Mouse (Mus musculus): ENCODE results near the gene Ltbp4.

Gene Ltbp4

DNA sequence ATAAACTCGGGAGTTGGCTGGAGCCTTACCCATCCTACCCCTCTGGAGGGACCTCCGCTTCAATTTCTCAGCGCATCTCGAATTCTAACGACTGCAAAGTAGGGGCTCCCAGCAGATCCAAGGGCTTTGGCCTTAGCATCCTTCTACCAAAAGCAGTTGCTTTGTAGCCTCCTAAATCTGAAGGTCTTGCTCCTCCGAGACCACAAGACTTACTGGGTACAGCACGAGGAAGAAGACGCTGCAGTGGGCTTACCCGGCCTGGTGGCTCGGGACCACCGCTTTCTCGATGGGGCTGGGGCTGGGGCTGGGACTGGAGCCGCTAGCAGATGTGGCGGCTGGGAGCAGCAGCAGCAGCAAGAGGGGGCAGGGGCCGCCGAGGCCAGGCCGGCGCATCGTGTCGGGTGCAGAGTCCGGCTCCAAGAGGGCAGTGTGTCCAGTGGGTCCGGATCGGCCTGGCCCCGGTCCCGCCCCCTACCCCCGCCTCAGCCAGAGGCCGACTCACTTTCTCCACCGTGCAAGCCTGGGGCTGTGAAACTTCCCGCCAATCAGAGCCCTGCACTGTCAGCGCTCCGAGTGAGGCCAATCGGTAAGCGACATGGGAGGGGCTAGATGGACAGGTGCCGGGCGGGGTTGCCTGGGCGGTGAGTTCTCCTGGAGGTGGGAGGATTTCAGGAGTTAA is at the start of gene Ltbp4:
Gene Ltbp4, minus strand, starts transcription at position 518 of the 679 bp plus-strand sequence.
- Histone ChIP-seq H3K27me3 (ENCODE audit: control insufficient read depth, insufficient read depth, low read length, poor library complexity, severe bottlenecking) (no peaks in the 10 kb centered on the region), H3K36me3 (ENCODE audit: control insufficient read depth, insufficient read depth, low read length, poor library complexity, severe bottlenecking) (no peaks in the 10 kb centered on the region; the same call in 1 of the 2 replicates)
- DNase-seq (ENCODE audit: low read depth, low spot score) = peak; percentile 45

DNA sequence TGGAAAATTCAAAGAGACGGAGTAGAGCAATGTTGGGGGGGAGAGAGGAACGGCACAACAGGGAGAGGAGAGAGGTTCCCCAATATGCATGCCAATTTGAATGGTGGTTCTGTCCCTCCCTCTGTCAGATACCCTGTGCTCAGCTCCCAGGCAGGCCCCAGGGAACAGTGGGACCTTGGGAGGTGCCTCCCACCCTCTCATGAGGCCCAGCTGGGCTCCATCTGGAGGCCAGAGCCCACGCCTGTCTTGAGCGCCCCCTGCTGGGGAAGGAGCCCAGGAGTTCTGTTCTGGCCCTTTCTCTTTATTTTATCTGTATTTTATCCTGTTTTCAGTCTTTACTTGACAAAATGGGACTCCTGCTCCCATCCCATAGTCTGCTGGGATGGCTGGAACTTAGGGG is 47.2 kb upstream of the Ltbp4 start:
- no peaks in the 10 kb centered on the region for H3K36me3 ChIP-seq (ENCODE audit: control insufficient read depth, insufficient read depth, low read length, poor library complexity, severe bottlenecking)
- DNase-seq (ENCODE audit: low read depth, low spot score) = peak; percentile 81
- H3K27me3 ChIP-seq (ENCODE audit: control insufficient read depth, insufficient read depth, low read length, poor library complexity, severe bottlenecking) = no peaks in the 10 kb centered on the region

DNA sequence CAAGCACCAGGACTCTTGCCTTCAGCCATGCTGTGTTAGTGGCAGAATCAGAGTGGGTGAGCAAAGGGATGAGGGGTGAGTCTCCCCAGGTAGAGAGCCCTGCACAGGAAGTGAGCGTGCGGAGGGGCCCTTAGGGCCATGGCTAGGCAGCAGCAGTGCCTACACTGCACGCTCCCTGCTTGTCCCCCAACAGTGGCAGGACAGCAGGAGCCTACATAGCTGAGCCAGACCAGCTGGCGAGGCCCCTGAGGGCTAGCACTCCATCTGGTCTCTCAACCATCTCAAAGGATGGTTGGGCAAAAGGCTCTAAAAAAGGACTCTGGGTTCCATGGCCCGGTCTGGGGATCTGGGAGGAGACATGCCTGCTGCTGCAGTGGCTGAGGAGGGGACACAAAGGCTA is 46.6 kb upstream of the Ltbp4 start:
- DNase-seq (ENCODE audit: low read depth, low spot score) = no peak
- H3K36me3 ChIP-seq (ENCODE audit: control insufficient read depth, insufficient read depth, low read length, poor library complexity, severe bottlenecking) = no peaks in the 10 kb centered on the region
- no peaks in the 10 kb centered on the region for H3K27me3 ChIP-seq (ENCODE audit: control insufficient read depth, insufficient read depth, low read length, poor library complexity, severe bottlenecking)

DNA sequence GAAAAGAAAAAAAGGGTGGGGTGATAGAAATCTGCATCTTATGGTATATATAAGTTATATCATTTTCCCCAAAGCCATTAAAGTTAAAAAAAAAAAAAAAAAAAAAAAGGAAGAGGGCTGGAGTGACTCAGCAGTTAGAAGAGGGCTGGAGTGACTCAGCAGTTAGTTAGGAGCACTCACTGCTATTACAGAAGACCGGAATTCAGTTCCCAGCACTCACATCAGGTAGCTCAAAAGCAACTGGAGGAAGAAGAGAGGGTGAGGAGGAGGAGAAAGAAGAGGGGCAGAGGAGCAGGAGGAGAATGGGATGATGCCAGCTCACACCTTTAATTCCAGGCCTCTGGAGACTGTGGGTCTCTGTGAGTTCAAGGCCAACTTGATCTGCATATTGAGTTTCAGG is 45.7 kb upstream of the Ltbp4 start:
- no peak for DNase-seq (ENCODE audit: low read depth, low spot score)
- Histone ChIP-seq H3K27me3 (ENCODE audit: control insufficient read depth, insufficient read depth, low read length, poor library complexity, severe bottlenecking) (no peaks in the 10 kb centered on the region), H3K36me3 (ENCODE audit: control insufficient read depth, insufficient read depth, low read length, poor library complexity, severe bottlenecking) (no peaks in the 10 kb centered on the region)

DNA sequence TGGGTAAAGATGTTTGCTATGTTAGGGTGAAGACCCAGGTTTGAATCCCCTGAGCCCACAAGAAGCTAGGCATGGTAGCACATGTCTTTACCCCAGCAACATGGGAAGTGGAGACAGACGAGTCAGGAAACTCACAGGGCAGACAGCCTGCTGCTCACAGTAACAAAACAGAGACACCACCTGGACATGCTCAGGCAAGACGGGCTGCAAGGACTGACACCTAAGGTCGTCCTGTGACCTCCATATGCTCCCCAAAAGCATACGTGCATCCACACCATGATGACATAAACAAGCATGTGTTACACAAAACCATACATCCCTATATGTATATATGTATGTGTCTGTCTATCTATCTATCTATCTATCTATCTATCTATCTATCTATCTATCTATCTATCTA is 44.1 kb upstream of the Ltbp4 start:
- no peak for DNase-seq (ENCODE audit: low read depth, low spot score)
- H3K27me3 ChIP-seq (ENCODE audit: control insufficient read depth, insufficient read depth, low read length, poor library complexity, severe bottlenecking) = no peaks in the 10 kb centered on the region
- no peaks in the 10 kb centered on the region for H3K36me3 ChIP-seq (ENCODE audit: control insufficient read depth, insufficient read depth, low read length, poor library complexity, severe bottlenecking)

DNA sequence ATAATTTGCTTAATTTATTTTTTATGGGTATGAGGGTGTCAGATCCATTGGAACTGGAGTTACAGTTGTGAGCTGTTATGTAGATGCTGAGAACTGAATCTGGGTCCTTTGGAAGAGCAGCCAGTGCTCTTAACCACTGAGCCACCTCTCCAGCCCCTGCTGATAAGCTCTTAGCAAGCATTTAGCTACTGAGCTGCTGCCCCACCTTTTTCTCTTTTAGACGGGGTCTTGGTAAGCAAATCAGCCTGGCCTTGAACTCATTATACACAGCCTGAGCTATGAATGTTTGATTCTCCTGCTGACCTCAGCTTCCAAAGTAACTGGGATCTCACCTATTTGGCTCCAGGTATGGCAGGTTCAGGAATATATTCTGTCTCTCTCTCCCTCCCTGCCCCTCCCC is 43.5 kb upstream of the Ltbp4 start:
- no peak for DNase-seq (ENCODE audit: low read depth, low spot score)
- Histone ChIP-seq H3K27me3 (ENCODE audit: control insufficient read depth, insufficient read depth, low read length, poor library complexity, severe bottlenecking) (no peaks in the 10 kb centered on the region; the same call in 1 of the 2 replicates), H3K36me3 (ENCODE audit: control insufficient read depth, insufficient read depth, low read length, poor library complexity, severe bottlenecking) (no peaks in the 10 kb centered on the region)

DNA sequence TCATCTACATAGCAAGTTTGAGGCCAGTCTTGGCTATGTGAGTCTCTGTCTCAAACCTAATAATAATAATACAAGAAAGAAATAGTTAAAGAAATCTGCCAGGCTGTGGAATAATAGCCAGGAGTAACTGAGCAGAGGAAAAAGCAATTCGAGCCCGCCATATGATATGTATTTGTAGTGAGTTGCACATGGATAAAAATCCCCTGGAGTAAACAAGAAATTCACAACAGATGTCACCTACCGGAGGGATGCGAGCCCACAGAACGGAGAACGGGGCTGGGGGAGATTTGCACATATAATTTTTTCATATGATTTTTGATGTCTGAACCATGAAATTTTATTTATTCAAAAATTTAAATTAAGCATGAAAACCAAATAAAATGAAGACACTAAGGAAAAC is 42.3 kb upstream of the Ltbp4 start:
- Histone ChIP-seq H3K36me3 (ENCODE audit: control insufficient read depth, insufficient read depth, low read length, poor library complexity, severe bottlenecking) (no peaks in the 10 kb centered on the region), H3K27me3 (ENCODE audit: control insufficient read depth, insufficient read depth, low read length, poor library complexity, severe bottlenecking) (no peaks in the 10 kb centered on the region; the same call in 1 of the 2 replicates)
- DNase-seq (ENCODE audit: low read depth, low spot score) = no peak

DNA sequence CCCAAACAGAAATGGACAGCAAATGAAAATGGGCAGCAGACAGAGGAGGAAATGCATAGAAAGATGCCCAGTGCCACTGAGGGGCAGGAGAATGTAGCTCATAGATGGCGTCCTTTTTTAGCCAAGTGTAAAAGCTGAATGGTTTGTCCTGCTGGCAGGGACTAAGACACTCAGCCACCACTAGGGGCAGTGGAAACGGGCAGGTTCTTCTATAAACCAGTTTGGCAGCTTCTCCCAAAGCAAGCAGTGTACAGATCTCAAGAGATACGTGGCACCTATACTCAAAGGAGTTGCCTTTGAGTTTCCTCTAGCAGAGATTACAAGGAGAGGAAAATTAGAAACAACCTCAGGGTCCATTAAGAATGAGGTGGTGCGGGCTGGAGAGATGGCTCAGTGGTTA is 40.9 kb upstream of the Ltbp4 start:
- no peaks in the 10 kb centered on the region; the same call in 1 of the 2 replicates for H3K27me3 ChIP-seq (ENCODE audit: control insufficient read depth, insufficient read depth, low read length, poor library complexity, severe bottlenecking)
- peak; percentile 58 for DNase-seq (ENCODE audit: low read depth, low spot score)

DNA sequence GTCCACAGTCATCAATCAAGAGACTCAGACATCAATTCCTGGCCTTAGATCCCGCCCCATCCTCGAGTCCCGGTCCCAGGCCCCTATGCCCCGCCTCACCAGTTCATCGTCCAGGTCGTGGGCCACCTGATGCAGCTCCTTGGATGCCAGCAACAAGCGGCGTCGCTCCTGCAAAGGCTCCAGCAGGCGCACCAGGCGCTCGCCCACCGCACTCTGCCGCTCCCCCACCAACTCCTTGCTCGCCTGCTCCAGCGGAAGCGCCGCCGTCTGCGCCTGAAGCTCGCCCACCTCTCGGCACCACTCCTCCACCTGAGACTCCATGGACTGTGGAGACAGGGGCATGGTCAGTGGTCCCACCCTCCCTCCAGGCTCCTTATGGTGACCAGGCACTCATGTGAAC is 37.8 kb upstream of the Ltbp4 start:
- no peak for DNase-seq (ENCODE audit: low read depth, low spot score)
- H3K27me3 ChIP-seq (ENCODE audit: control insufficient read depth, insufficient read depth, low read length, poor library complexity, severe bottlenecking) = no peaks in the 10 kb centered on the region; the same call in 1 of the 2 replicates
- H3K36me3 ChIP-seq (ENCODE audit: control insufficient read depth, insufficient read depth, low read length, poor library complexity, severe bottlenecking) = no peaks in the 10 kb centered on the region

More for the DNA sequence above, 40.9 kb upstream of the Ltbp4 start:
- H3K36me3 ChIP-seq (ENCODE audit: control insufficient read depth, insufficient read depth, low read length, poor library complexity, severe bottlenecking) = no peaks in the 10 kb centered on the region

DNA sequence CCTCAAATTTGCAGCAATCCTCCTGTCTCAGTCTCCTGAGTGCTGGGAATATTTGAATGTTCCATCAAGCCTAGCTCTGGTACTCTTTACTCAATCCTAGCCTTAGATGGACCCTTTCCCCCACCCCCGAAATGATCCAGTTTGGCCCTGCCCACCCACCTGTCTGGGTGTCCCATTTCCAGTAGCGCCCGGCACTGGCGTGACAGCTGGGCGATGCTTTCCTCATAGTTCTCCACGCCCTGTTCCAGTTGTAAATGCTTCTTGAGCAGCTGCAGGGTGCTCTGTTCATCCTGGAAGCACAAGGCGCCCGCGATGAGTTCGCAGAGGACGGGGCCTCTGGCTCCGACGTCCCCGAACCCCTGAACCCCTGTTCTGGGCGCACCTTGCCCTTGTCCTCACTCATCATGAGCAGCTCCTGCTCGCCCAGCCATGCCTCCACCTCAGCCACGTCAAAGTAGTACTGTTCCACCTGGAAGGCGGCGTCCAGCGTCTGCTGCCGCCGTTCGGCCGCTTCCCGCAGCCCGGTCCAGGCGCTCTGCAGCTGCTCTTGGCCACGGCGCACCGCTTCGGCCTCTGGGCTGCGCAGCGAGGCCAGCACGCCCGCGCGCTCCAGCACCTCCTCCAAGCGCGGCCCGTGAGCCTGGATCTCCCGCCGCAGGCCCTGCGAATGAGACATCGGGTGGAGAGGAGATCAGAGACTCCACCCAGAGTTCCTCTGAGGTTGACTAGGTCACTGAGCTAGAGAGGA is 34.4 kb upstream of the Ltbp4 start:
- Histone ChIP-seq H3K36me3 (ENCODE audit: control insufficient read depth, insufficient read depth, low read length, poor library complexity, severe bottlenecking) (no peaks in the 10 kb centered on the region), H3K27me3 (ENCODE audit: control insufficient read depth, insufficient read depth, low read length, poor library complexity, severe bottlenecking) (peaks cover 3% of the 10 kb centered on the region)
- no peak for DNase-seq (ENCODE audit: low read depth, low spot score)

DNA sequence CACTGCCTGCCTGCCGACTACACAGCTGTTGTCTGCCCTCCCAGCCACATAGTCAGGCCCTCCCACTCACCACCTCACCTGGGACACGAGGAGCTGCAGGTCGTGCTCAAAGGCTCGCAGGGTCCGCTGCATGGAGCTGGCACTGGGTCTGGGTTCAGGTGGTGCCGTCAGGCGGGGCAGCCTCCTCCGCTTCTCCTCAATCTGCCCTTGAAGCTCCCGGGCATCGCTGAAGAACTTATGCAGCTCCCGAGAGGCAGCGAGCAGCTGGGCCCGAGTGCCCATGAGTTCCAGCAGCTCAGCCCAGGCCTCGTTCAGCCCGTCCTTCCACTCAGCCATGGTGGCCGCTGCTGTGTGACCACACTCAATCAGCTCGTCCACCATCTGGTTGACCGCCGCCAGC is 31.6 kb upstream of the Ltbp4 start:
- Histone ChIP-seq H3K27me3 (ENCODE audit: control insufficient read depth, insufficient read depth, low read length, poor library complexity, severe bottlenecking) (peaks cover 6% of the 10 kb centered on the region; the same call in 1 of the 2 replicates), H3K36me3 (ENCODE audit: control insufficient read depth, insufficient read depth, low read length, poor library complexity, severe bottlenecking) (no peaks in the 10 kb centered on the region)
- DNase-seq (ENCODE audit: low read depth, low spot score) = no peak

DNA sequence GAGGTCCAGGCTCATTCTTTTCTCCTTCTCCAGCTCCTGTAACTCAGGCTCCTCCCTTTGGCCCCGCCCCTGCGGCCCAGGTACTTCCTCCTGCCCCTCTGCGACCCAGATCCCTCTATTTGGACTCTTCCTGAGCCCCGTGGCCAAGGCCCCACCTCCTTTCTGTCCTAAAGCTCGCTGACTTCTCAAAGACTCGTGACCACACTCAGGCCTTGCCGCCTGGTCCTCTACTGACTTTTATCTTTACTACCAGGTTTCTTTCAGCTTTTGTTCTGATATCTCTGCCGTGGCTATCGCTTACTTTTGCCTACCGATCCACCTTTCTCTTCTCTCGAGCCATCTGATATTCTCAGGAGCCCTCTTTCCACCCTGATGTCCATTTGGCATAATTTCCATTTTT is 30.5 kb upstream of the Ltbp4 start:
- Histone ChIP-seq H3K27me3 (ENCODE audit: control insufficient read depth, insufficient read depth, low read length, poor library complexity, severe bottlenecking) (peaks cover 6% of the 10 kb centered on the region; the same call in 1 of the 2 replicates), H3K36me3 (ENCODE audit: control insufficient read depth, insufficient read depth, low read length, poor library complexity, severe bottlenecking) (no peaks in the 10 kb centered on the region)
- no peak for DNase-seq (ENCODE audit: low read depth, low spot score)

DNA sequence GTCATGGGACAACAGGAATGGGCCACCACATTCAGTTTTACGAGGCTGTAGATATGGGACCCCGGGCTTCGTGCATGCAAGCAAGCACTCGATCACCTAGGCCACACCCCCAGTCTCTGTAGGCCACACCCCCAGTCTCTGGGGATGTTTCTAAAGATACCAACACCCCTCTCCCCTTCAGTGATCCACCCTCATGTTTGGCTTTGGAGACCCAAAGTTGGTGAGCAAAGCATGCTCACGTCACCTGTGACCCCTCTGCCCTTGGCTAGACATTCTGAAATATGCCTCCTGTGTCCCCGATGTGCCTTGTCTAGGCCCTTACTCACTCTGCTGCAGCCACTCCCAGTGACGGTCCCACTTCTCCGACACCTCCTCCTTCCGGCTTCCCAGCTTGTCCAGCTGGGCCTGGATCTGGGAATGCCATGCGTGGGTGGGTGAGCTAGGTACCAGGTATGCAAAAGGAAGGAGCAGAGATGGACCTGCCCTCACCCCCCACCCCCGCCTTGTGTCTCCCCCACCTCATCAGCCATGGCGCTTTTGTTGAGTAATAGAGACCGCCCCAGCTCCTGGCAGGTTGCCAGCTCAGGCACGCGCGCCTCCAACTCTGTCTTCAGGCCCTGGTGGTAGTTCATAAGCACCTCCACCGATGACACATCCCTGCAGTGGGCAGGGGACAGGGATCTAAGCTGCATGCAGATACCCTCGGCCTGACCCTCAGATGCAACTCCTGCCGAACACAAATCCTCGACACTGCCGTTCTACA is 28.8 kb upstream of the Ltbp4 start:
- DNase-seq (ENCODE audit: low read depth, low spot score) = no peak
- Histone ChIP-seq H3K36me3 (ENCODE audit: control insufficient read depth, insufficient read depth, low read length, poor library complexity, severe bottlenecking) (no peaks in the 10 kb centered on the region), H3K27me3 (ENCODE audit: control insufficient read depth, insufficient read depth, low read length, poor library complexity, severe bottlenecking) (peaks cover 6% of the 10 kb centered on the region)

DNA sequence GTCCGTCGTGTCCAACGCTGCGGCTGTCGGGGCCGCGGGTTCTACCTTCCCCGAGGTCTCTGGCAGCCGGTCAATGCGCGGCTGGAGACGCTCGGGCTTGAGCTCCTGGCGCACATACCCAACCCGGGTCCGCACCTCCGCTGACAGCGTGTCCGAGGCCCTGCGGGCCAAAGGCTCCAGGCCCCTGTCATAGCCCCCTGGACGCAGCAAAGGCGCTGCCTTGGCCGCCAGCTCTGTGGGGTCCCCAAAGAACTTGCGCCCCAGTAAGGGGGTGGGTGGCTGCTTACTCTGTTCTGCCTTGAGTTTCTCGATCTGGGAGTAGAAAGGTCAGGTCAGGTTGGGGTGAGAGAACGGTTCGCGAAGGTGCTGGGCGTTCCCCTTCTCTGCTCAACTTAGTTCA is 26.9 kb upstream of the Ltbp4 start:
- H3K27me3 ChIP-seq (ENCODE audit: control insufficient read depth, insufficient read depth, low read length, poor library complexity, severe bottlenecking) = peaks cover 6% of the 10 kb centered on the region
- DNase-seq (ENCODE audit: low read depth, low spot score) = no peak
- H3K36me3 ChIP-seq (ENCODE audit: control insufficient read depth, insufficient read depth, low read length, poor library complexity, severe bottlenecking) = no peaks in the 10 kb centered on the region

Data from splenic B cell, adult 2 months (primary cell).